Mouse (Mus musculus) cortical plate, adult 2 months (tissue): Measurements from ENCODE around the gene D630039A03Rik.

Experiments used
- CTCF ChIP-seq: fragments of 200-500 bp; IDR thresholded peaks from 2 replicates; pipeline ENCODE4 v1.5.1; 2011; ENCODE audit warnings: mild to moderate bottlenecking, control low read depth, low read length; ENCODE audit not compliant: insufficient read depth; ENCODE audit errors: extremely low read depth
- POLR2A ChIP-seq: fragments of 200-500 bp; IDR thresholded peaks from 2 replicates; pipeline ENCODE4 v1.6.1; 2011; ENCODE audit warnings: mild to moderate bottlenecking, low read length, control low read depth; ENCODE audit not compliant: insufficient read depth; ENCODE audit errors: extremely low read depth

DNA sequence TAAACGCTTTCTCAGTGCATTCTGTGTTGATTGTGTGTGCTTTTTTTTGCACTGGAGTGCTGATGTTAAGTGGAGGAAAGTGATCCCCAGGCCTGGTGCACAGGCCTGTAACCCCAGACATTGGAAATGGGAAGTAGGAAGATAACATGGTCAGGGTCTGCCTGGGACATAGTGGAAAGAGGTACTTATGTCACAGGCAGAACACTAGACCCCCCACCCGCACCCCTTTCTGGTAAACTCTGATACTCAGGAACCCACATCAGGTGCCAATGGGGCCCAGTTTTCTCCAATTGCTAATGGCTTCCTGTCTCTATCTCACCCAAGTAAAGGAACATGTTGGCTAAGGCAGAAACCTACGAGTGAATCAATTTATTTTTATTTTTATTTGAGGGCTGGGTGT, 31.6 kb downstream of the D630039A03Rik start:
- TF ChIP-seq CTCF (no peak), POLR2A (no peak)
